Mouse (Mus musculus) limb, embryonic 11.5 days (tissue): ENCODE data around the gene Rasa1. TPM values are rescaled to one million over a fixed set of nuclear protein-coding genes. Genes with fewer than 3 reads are reported as not detected.

Source experiments
- ATAC-seq: fragments of 200-750 bp; cut with Nextera tagmentation; 2 replicates; pipeline ENCODE4 v1.8.0; 2017; ENCODE audit warnings: low read depth; ENCODE audit not compliant: insufficient number of reproducible peaks, low FRiP score, low TSS enrichment
- DNase-seq: peaks from one replicate; pipeline ENCODE4 v3.0.0-alpha.2; 2015; ENCODE audit warnings: low spot score
- H3K27ac ChIP-seq: fragments of 300-500 bp; sonication (generic); replicated peaks from 2 replicates; pipeline ENCODE4 v1.5.1; 2014; ENCODE audit warnings: low read depth, mild to moderate bottlenecking, low read length
- H3K27me3 ChIP-seq: fragments of 300-500 bp; sonication (generic); 2 replicates; pipeline ENCODE4 v1.6.1; 2014; ENCODE audit warnings: mild to moderate bottlenecking, low read length, mixed read lengths; ENCODE audit not compliant: control insufficient read depth, insufficient read depth
- H3K36me3 ChIP-seq: fragments of 300-500 bp; sonication (generic); 2 replicates; pipeline ENCODE4 v1.6.1; 2014; ENCODE audit warnings: mild to moderate bottlenecking, low read length, moderate library complexity, mixed read lengths; ENCODE audit not compliant: control insufficient read depth, insufficient read depth
- H3K4me1 ChIP-seq: fragments of 300-500 bp; sonication (generic); 2 replicates; pipeline ENCODE4 v1.6.1; 2014; ENCODE audit warnings: low read length, mixed read lengths; ENCODE audit not compliant: control insufficient read depth, insufficient read depth
- H3K4me2 ChIP-seq: fragments of 300-500 bp; sonication (generic); 2 replicates; pipeline ENCODE4 v1.6.1; 2014; ENCODE audit warnings: low read depth, mild to moderate bottlenecking, moderate library complexity; ENCODE audit not compliant: severe bottlenecking
- H3K4me3 ChIP-seq: fragments of 300-500 bp; sonication (generic); 2 replicates; pipeline ENCODE4 v1.5.1; 2014; ENCODE audit warnings: low read depth, low read length
- H3K9ac ChIP-seq: fragments of 300-500 bp; sonication (generic); 2 replicates; pipeline ENCODE4 v1.6.1; 2014; ENCODE audit warnings: mild to moderate bottlenecking, low read length
- H3K9me3 ChIP-seq: fragments of 300-500 bp; sonication (generic); 2 replicates; pipeline ENCODE4 v1.6.1; 2016; ENCODE audit warnings: low read length; ENCODE audit not compliant: control insufficient read depth
- WGBS: fragments of 180-500 bp; shearing (Covaris S2); extraction: QIAGEN DNeasy Blood & Tissue Kit; methylation state at CpG from one replicate; pipeline ENCODE4 v1.1.7; 2014; 5-methylcytosine and 5-hydroxymethylcytosine counted together
- polyA plus RNA-seq: library from polyadenylated mRNA; unstranded; fragments of >200 nt; fragmentation: Nextera tagmentation; extraction: Ambion mirVana; gene quantifications from 2 replicates; pipeline ENCODE4 v1.2.1, GENCODE M21; 2014

Rasa1 gene
- polyA plus RNA-seq, 1 experiment from 2014 or later = 48.9 TPM

DNA sequence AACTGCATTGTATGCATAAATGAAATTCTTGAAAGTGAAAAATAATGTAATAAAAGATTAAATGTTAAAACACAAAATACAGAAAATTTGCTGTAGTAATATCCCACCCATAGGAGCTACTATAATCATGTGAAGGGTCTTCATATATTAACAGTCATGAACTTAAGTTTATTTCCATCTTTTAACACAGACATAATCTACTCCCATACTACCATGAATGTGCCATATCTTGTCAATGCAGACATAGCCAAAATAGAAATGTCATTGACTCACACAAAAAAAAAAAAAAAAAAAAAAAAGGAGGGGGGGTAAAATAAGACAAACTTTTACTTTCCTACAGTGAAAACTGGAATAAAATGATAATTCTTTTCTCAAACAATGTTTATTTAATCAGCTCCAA is 6.3 kb downstream of the Rasa1 start:
- H3K9me3 ChIP-seq = no peaks in the 10 kb centered on the region
- no peak overlapping the region for H3K9ac ChIP-seq
- no peaks in the 10 kb centered on the region for H3K36me3 ChIP-seq
- no peak overlapping the region for H3K4me3 ChIP-seq
- no peaks in the 10 kb centered on the region for H3K4me1 ChIP-seq
- no peak overlapping the region for H3K4me2 ChIP-seq
- DNase-seq (no peak), ATAC-seq (no peak)
- no peaks in the 10 kb centered on the region for H3K27me3 ChIP-seq
- H3K27ac ChIP-seq = no peak overlapping the region

DNA sequence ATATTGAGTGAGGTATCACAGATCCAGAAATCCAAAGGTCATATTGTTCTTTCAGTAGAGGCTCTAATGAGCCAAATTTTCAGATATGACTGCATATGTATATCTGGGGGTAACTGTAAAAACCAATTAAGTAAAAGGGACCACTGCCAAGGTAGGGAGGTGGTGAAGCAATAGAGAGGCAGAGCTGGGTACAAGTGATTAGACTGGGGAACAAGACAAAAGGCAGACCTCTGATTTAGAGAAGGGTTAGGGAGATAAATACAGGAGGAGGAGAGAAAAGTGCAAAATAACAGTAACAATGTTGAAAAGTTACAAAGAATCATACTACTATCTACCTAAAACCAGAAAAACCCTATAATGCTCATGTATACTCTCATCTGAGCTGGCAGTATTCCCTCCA is 10.0 kb downstream of the Rasa1 start:
- Histone ChIP-seq H3K4me1 (no peaks in the 10 kb centered on the region), H3K36me3 (no peaks in the 10 kb centered on the region), H3K9ac (no peak overlapping the region), H3K4me2 (no peak overlapping the region), H3K27ac (no peak overlapping the region), H3K27me3 (no peaks in the 10 kb centered on the region), H3K9me3 (no peaks in the 10 kb centered on the region), H3K4me3 (no peak overlapping the region)
- ATAC-seq = no peak
- no peak for DNase-seq

- Histone ChIP-seq H3K9ac (no peak overlapping the region), H3K27me3 (no peaks in the 10 kb centered on the region), H3K4me3 (no peak overlapping the region), H3K4me1 (no peaks in the 10 kb centered on the region), H3K4me2 (no peak overlapping the region), H3K36me3 (no peaks in the 10 kb centered on the region), H3K27ac (no peak overlapping the region), H3K9me3 (no peaks in the 10 kb centered on the region)
- no peak for ATAC-seq
- DNase-seq = no peak
- 72% methylated on average over 1 of the region's 1 CpGs for WGBS
Measured at GRCm38 (mm10) chr13:85274572-85274971, 14.4 kb downstream of the Rasa1 start.

- DNase-seq = no peak
- H3K4me2 ChIP-seq = no peak overlapping the region
- ATAC-seq = no peak
- no peaks in the 10 kb centered on the region for H3K4me1 ChIP-seq
- no peaks in the 10 kb centered on the region for H3K9me3 ChIP-seq
- H3K4me3 ChIP-seq = no peak overlapping the region
- H3K36me3 ChIP-seq = no peaks in the 10 kb centered on the region
- no peak overlapping the region for H3K9ac ChIP-seq
- H3K27me3 ChIP-seq = no peaks in the 10 kb centered on the region
- H3K27ac ChIP-seq = no peak overlapping the region
Measured at GRCm38 (mm10) chr13:85273788-85274187, 15.1 kb downstream of the Rasa1 start.

GRCm38 (mm10) chr13:85238760-85239159 is 50.2 kb downstream of the Rasa1 start:
- 92% methylated on average over 7 of the region's 7 CpGs for WGBS
- no peak overlapping the region for H3K4me2 ChIP-seq

GRCm38 (mm10) chr13:85218656-85219055 is 70.3 kb downstream of the Rasa1 start:
- ATAC-seq (no peak), DNase-seq (no peak)
- H3K9me3 ChIP-seq = no peaks in the 10 kb centered on the region
- H3K27me3 ChIP-seq = no peaks in the 10 kb centered on the region
- H3K27ac ChIP-seq = no peak overlapping the region
- no peaks in the 10 kb centered on the region for H3K4me1 ChIP-seq
- H3K9ac ChIP-seq = no peak overlapping the region
- H3K36me3 ChIP-seq = 0 out of 2 replicates have a peak, but pooled peaks cover 2% of the 10 kb centered on the region
- H3K4me2 ChIP-seq = no peak overlapping the region
- no peak overlapping the region for H3K4me3 ChIP-seq
- WGBS = 84% methylated on average over 4 of the region's 4 CpGs

More at GRCm38 (mm10) chr13:85238760-85239159, 50.2 kb downstream of the Rasa1 start:
- Histone ChIP-seq H3K9me3 (no peaks in the 10 kb centered on the region), H3K4me1 (no peaks in the 10 kb centered on the region), H3K9ac (no peak overlapping the region), H3K36me3 (no peaks in the 10 kb centered on the region), H3K27ac (no peak overlapping the region), H3K4me3 (no peak overlapping the region), H3K27me3 (no peaks in the 10 kb centered on the region)
- ATAC-seq = no peak
- DNase-seq = no peak

- no peaks in the 10 kb centered on the region for H3K4me1 ChIP-seq
- DNase-seq (no peak), ATAC-seq (no peak)
- H3K36me3 ChIP-seq = no peaks in the 10 kb centered on the region; the same call in 1 of the 2 replicates
- no peak overlapping the region for H3K4me3 ChIP-seq
- no peak overlapping the region for H3K9ac ChIP-seq
- no peak overlapping the region for H3K27ac ChIP-seq
- H3K27me3 ChIP-seq = no peaks in the 10 kb centered on the region
- H3K9me3 ChIP-seq = no peaks in the 10 kb centered on the region
- no peak overlapping the region for H3K4me2 ChIP-seq
- WGBS = 98% methylated on average over 1 of the region's 1 CpGs
Measured at GRCm38 (mm10) chr13:85210353-85210752, 78.6 kb downstream of the Rasa1 start.

- H3K36me3 ChIP-seq = no peaks in the 10 kb centered on the region; the same call in 1 of the 2 replicates
- H3K27me3 ChIP-seq = no peaks in the 10 kb centered on the region
- no peak overlapping the region for H3K27ac ChIP-seq
- H3K4me2 ChIP-seq = no peak overlapping the region
- no peaks in the 10 kb centered on the region for H3K4me1 ChIP-seq
- no peaks in the 10 kb centered on the region for H3K9me3 ChIP-seq
- ATAC-seq (no peak), DNase-seq (no peak)
- H3K9ac ChIP-seq = no peak overlapping the region
- WGBS = 94% methylated on average over 6 of the region's 6 CpGs
- no peak overlapping the region for H3K4me3 ChIP-seq
Measured at GRCm38 (mm10) chr13:85208656-85209055, 80.3 kb downstream of the Rasa1 start.

DNA sequence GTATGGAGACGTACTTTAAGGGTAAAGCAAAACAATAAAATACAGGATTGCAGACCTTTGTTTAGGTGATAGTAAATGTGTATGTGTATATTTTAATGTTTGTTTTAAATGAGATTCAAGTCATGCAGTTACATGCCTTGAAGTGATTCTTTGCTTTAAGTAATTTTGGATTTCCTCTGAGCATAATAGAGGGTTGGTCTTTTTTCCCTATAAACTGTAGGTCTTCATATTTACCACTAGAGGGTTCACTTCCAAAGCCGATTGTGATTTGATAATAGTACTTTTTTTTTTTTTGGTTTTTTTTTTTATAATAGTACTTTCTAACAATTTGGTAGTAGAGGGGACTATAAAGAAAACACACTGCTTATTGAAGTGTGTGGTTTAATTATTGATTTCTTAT is 81.4 kb downstream of the Rasa1 start:
- H3K4me1 ChIP-seq = no peaks in the 10 kb centered on the region
- H3K36me3 ChIP-seq = peaks cover 3% of the 10 kb centered on the region; the same call in 1 of the 2 replicates
- ATAC-seq (no peak), DNase-seq (no peak)
- no peak overlapping the region for H3K9ac ChIP-seq
- H3K27ac ChIP-seq = no peak overlapping the region
- H3K27me3 ChIP-seq = no peaks in the 10 kb centered on the region
- no peak overlapping the region for H3K4me3 ChIP-seq
- 73% methylated on average over 2 of the region's 2 CpGs for WGBS
- H3K9me3 ChIP-seq = no peaks in the 10 kb centered on the region
- no peak overlapping the region for H3K4me2 ChIP-seq
